Mouse (Mus musculus) thymus, postnatal 14 days (tissue): ENCODE measurements around the gene Sipa1.
A peak's percentile ranks its signal among the peaks of the same experiment; 100 is the strongest.
"Not testable (repeated sequence)": the region's sequence is repeated elsewhere in the genome, so short reads cannot be mapped to it uniquely, and the experiment has no call there.

Source experiments
- DNase-seq: peaks from one replicate; pipeline ENCODE4 v3.0.0; 2021

The Sipa1 gene

GRCm38 (mm10) chr19:5662981-5663913, at the start of gene Sipa1:
TSS of gene Sipa1 (minus strand) at chr19:5663707.
- DNase-seq, result peak; percentile 98

GRCm38 (mm10) chr19:5713255-5713654, 49.7 kb upstream of the Sipa1 start:
- no peak for DNase-seq

- no peak for DNase-seq
Measured at GRCm38 (mm10) chr19:5711907-5712460, 48.5 kb upstream of the Sipa1 start.

GRCm38 (mm10) chr19:5711218-5711617, 47.7 kb upstream of the Sipa1 start:
- peak; percentile 76 for DNase-seq

GRCm38 (mm10) chr19:5710581-5710980, 47.1 kb upstream of the Sipa1 start:
- DNase-seq, result no peak

GRCm38 (mm10) chr19:5710068-5710467, 46.6 kb upstream of the Sipa1 start:
- DNase-seq, result no peak

GRCm38 (mm10) chr19:5704801-5705571, 41.5 kb upstream of the Sipa1 start:
- peak; percentile 65 for DNase-seq

GRCm38 (mm10) chr19:5704163-5704800, 40.8 kb upstream of the Sipa1 start, which contains the start of gene Kcnk7:
TSS of gene Kcnk7 (plus strand) at chr19:5704367.
- peak; percentile 34 for DNase-seq

GRCm38 (mm10) chr19:5695849-5696462, 32.4 kb upstream of the Sipa1 start:
- DNase-seq, result no peak

GRCm38 (mm10) chr19:5693801-5694200, 30.3 kb upstream of the Sipa1 start:
- DNase-seq, result no peak

- DNase-seq, result no peak
Measured at GRCm38 (mm10) chr19:5692913-5693396, 29.4 kb upstream of the Sipa1 start.

GRCm38 (mm10) chr19:5692086-5692912, 28.8 kb upstream of the Sipa1 start:
- no peak for DNase-seq

- no peak for DNase-seq
Measured at GRCm38 (mm10) chr19:5691601-5692000, 28.1 kb upstream of the Sipa1 start.

GRCm38 (mm10) chr19:5690343-5690735, 26.8 kb upstream of the Sipa1 start:
- DNase-seq, result no peak

GRCm38 (mm10) chr19:5689565-5690342, 26.2 kb upstream of the Sipa1 start:
- DNase-seq, result peak; percentile 94

- no peak for DNase-seq
Measured at GRCm38 (mm10) chr19:5689088-5689428, 25.6 kb upstream of the Sipa1 start.

- peak; percentile 98 for DNase-seq
Measured at GRCm38 (mm10) chr19:5688200-5689087, 24.9 kb upstream of the Sipa1 start, which contains the start of the genes Map3k11 and Pcnx3. TSS of gene Map3k11 (plus strand) at chr19:5688742. TSS of gene Pcnx3 (minus strand) at chr19:5688908.

GRCm38 (mm10) chr19:5687738-5688137, 24.2 kb upstream of the Sipa1 start:
- no peak for DNase-seq

GRCm38 (mm10) chr19:5686954-5687353, 23.4 kb upstream of the Sipa1 start:
- DNase-seq, result not testable (repeated sequence)
